Mouse (Mus musculus) hindbrain, embryonic 11.5 days (tissue): ENCODE data around the gene Rassf3. TPM values are rescaled to one million over a fixed set of nuclear protein-coding genes. Genes with fewer than 3 reads are reported as not detected.

ENCODE experiments used
- ATAC-seq: fragments of 200-750 bp; cut with Nextera tagmentation; 2 replicates; pipeline ENCODE4 v1.8.0; 2017; ENCODE audit warnings: mild to moderate bottlenecking, moderate TSS enrichment, moderate library complexity; ENCODE audit not compliant: low FRiP score
- DNase-seq: peaks from one replicate; pipeline ENCODE4 v3.0.0-alpha.2; 2015; ENCODE audit warnings: low spot score
- H3K27ac ChIP-seq: fragments of 300-500 bp; sonication (generic); 2 replicates; pipeline ENCODE4 v1.5.1; 2014; ENCODE audit warnings: mild to moderate bottlenecking, low read depth, low read length
- H3K27me3 ChIP-seq: fragments of 300-500 bp; sonication (generic); 2 replicates; pipeline ENCODE4 v1.6.1; 2014; ENCODE audit warnings: mild to moderate bottlenecking, low read length, moderate library complexity, mixed read lengths; ENCODE audit not compliant: control insufficient read depth, insufficient read depth
- H3K36me3 ChIP-seq: fragments of 300-500 bp; sonication (generic); 2 replicates; pipeline ENCODE4 v1.6.1; 2014; ENCODE audit warnings: mild to moderate bottlenecking, low read length, moderate library complexity, mixed read lengths; ENCODE audit not compliant: control insufficient read depth, insufficient read depth
- H3K4me1 ChIP-seq: fragments of 300-500 bp; sonication (generic); replicated peaks from 2 replicates; pipeline ENCODE4 v1.6.1; 2014; ENCODE audit warnings: low read length, mixed read lengths; ENCODE audit not compliant: control insufficient read depth, insufficient read depth
- H3K4me2 ChIP-seq: fragments of 300-500 bp; sonication (generic); replicated peaks from 2 replicates; pipeline ENCODE4 v1.6.1; 2014; ENCODE audit warnings: mild to moderate bottlenecking, low read depth, low read length
- H3K4me3 ChIP-seq: fragments of 300-500 bp; sonication (generic); 2 replicates; pipeline ENCODE4 v1.5.1; 2014; ENCODE audit warnings: low read depth, low read length
- H3K9ac ChIP-seq: fragments of 300-500 bp; sonication (generic); 2 replicates; pipeline ENCODE4 v1.6.1; 2014; ENCODE audit warnings: low read depth, low read length
- H3K9me3 ChIP-seq: fragments of 300-500 bp; sonication (generic); 2 replicates; pipeline ENCODE4 v1.6.1; 2016; ENCODE audit warnings: low read length; ENCODE audit not compliant: control insufficient read depth
- WGBS: fragments of 180-500 bp; shearing (Covaris S2); extraction: QIAGEN DNeasy Blood & Tissue Kit; methylation state at CpG from one replicate; pipeline ENCODE4 v1.1.7; 2014; 5-methylcytosine and 5-hydroxymethylcytosine counted together
- polyA plus RNA-seq: library from polyadenylated mRNA; unstranded; fragments of >200 nt; fragmentation: Nextera tagmentation; extraction: Ambion mirVana; gene quantifications from 2 replicates; pipeline ENCODE4 v1.2.1, GENCODE M21; 2014

The Rassf3 gene
- polyA plus RNA-seq, 1 experiment from 2014 or later, result 7.0 TPM

- H3K36me3 ChIP-seq, result no peaks in the 10 kb centered on the region
- DNase-seq, result no peak
Measured at GRCm38 (mm10) chr10:121479987-121480386, 3.8 kb upstream of the Rassf3 start.

GRCm38 (mm10) chr10:121477433-121477832 is 1.3 kb upstream of the Rassf3 start:
- H3K4me1 ChIP-seq, result 0 out of 2 replicates have a peak, but pooled peaks cover 2% of the 10 kb centered on the region
- H3K27ac ChIP-seq, result peak overlapping the region; percentile 25; the same call in 1 of the 2 replicates

More at GRCm38 (mm10) chr10:121479987-121480386, 3.8 kb upstream of the Rassf3 start:
- H3K9me3 ChIP-seq, result no peaks in the 10 kb centered on the region
- no peaks in the 10 kb centered on the region for H3K27me3 ChIP-seq
- H3K9ac ChIP-seq, result no peak overlapping the region
- WGBS, result 95% methylated on average over 1 of the region's 1 CpGs
- H3K4me1 ChIP-seq, result 0 out of 2 replicates have a peak, but pooled peaks cover 2% of the 10 kb centered on the region
- no peak overlapping the region for H3K4me3 ChIP-seq
- ATAC-seq, result no peak
- H3K27ac ChIP-seq, result no peak overlapping the region
- no peak overlapping the region for H3K4me2 ChIP-seq

GRCm38 (mm10) chr10:121476968-121477337 is 806 bp upstream of the Rassf3 start:
- DNase-seq (no peak), ATAC-seq (peak; percentile 18)
- Histone ChIP-seq H3K27ac (no peak overlapping the region), H3K27me3 (no peaks in the 10 kb centered on the region), H3K4me2 (peak overlapping the region; percentile 96; the same call in 1 of the 2 replicates), H3K36me3 (no peaks in the 10 kb centered on the region), H3K9me3 (no peaks in the 10 kb centered on the region), H3K4me1 (0 out of 2 replicates have a peak, but pooled peaks cover 2% of the 10 kb centered on the region), H3K9ac (no peak overlapping the region), H3K4me3 (peak overlapping the region; percentile 60; the same call in 1 of the 2 replicates)
- 20% methylated on average over 8 of the region's 8 CpGs for WGBS

More at GRCm38 (mm10) chr10:121477433-121477832, 1.3 kb upstream of the Rassf3 start:
- no peak overlapping the region for H3K9ac ChIP-seq
- DNase-seq (peak; percentile 46), ATAC-seq (no peak)
- H3K36me3 ChIP-seq, result no peaks in the 10 kb centered on the region
- H3K9me3 ChIP-seq, result no peaks in the 10 kb centered on the region
- 12% methylated on average over 10 of the region's 10 CpGs for whole genome bisulfite sequencing
- no peak overlapping the region for H3K4me2 ChIP-seq
- H3K4me3 ChIP-seq, result no peak overlapping the region
- no peaks in the 10 kb centered on the region for H3K27me3 ChIP-seq

- H3K4me3 ChIP-seq, result peak overlapping the region; percentile 60
- H3K9me3 ChIP-seq, result no peaks in the 10 kb centered on the region
- H3K27me3 ChIP-seq, result no peaks in the 10 kb centered on the region
- ATAC-seq (no peak; the same call in 1 of the 2 replicates), DNase-seq (peak; percentile 71)
- H3K9ac ChIP-seq, result peak overlapping the region; percentile 68
- H3K27ac ChIP-seq, result peak overlapping the region; percentile 75
- WGBS, result under 1% methylated on average over 44 of the region's 45 CpGs
- peak overlapping the region; percentile 96 for H3K4me2 ChIP-seq
- 0 out of 2 replicates have a peak, but pooled peaks cover 2% of the 10 kb centered on the region for H3K4me1 ChIP-seq
- no peaks in the 10 kb centered on the region for H3K36me3 ChIP-seq
Measured at GRCm38 (mm10) chr10:121475672-121476146, 438 bp downstream of the Rassf3 start.

GRCm38 (mm10) chr10:121475101-121475671 is 961 bp downstream of the Rassf3 start:
- Histone ChIP-seq H3K27me3 (no peaks in the 10 kb centered on the region), H3K4me1 (0 out of 2 replicates have a peak, but pooled peaks cover 2% of the 10 kb centered on the region), H3K4me3 (peak overlapping the region; percentile 60), H3K9me3 (no peaks in the 10 kb centered on the region), H3K27ac (no peak overlapping the region), H3K4me2 (peak overlapping the region; percentile 96), H3K9ac (peak overlapping the region; percentile 68), H3K36me3 (no peaks in the 10 kb centered on the region)
- WGBS, result 2% methylated on average over 31 of the region's 31 CpGs
- peak; percentile 37 for DNase-seq
- no peak for ATAC-seq

- H3K4me3 ChIP-seq, result no peak overlapping the region
- 0 out of 2 replicates have a peak, but pooled peaks cover 2% of the 10 kb centered on the region for H3K4me1 ChIP-seq
- no peak overlapping the region for H3K9ac ChIP-seq
- DNase-seq, result no peak
- no peak for ATAC-seq
- no peaks in the 10 kb centered on the region for H3K27me3 ChIP-seq
- H3K27ac ChIP-seq, result no peak overlapping the region
- 29% methylated on average over 4 of the region's 4 CpGs for WGBS
- H3K4me2 ChIP-seq, result peak overlapping the region; percentile 96; the same call in 1 of the 2 replicates
- no peaks in the 10 kb centered on the region for H3K36me3 ChIP-seq
- no peaks in the 10 kb centered on the region for H3K9me3 ChIP-seq
Measured at GRCm38 (mm10) chr10:121474288-121474687, 1.9 kb downstream of the Rassf3 start.

- Histone ChIP-seq H3K4me2 (no peak overlapping the region), H3K36me3 (no peaks in the 10 kb centered on the region), H3K27ac (no peak overlapping the region), H3K4me1 (0 out of 2 replicates have a peak, but pooled peaks cover 2% of the 10 kb centered on the region), H3K4me3 (no peak overlapping the region), H3K27me3 (no peaks in the 10 kb centered on the region), H3K9me3 (no peaks in the 10 kb centered on the region), H3K9ac (no peak overlapping the region)
- ATAC-seq (no peak), DNase-seq (no peak)
- 70% methylated on average over 12 of the region's 12 CpGs for WGBS
Measured at GRCm38 (mm10) chr10:121473723-121474215, 2.4 kb downstream of the Rassf3 start.

GRCm38 (mm10) chr10:121472593-121473217 is 3.4 kb downstream of the Rassf3 start:
- Histone ChIP-seq H3K36me3 (no peaks in the 10 kb centered on the region), H3K27ac (no peak overlapping the region), H3K4me3 (no peak overlapping the region), H3K27me3 (no peaks in the 10 kb centered on the region), H3K4me2 (no peak overlapping the region), H3K4me1 (0 out of 2 replicates have a peak, but pooled peaks cover 2% of the 10 kb centered on the region), H3K9me3 (no peaks in the 10 kb centered on the region), H3K9ac (no peak overlapping the region)
- WGBS, result 80% methylated on average over 11 of the region's 11 CpGs
- no peak for ATAC-seq
- no peak for DNase-seq
